Mouse (Mus musculus) urinary bladder, postnatal 0 days (tissue): Measurements from ENCODE around the gene Sstr1. TPM values are rescaled to one million over a fixed set of nuclear protein-coding genes. Genes with fewer than 3 reads are reported as not detected.

Experiments used
- polyA plus RNA-seq: library from polyadenylated mRNA; unstranded; fragments of >200 nt; fragmentation: Nextera tagmentation; extraction: Ambion mirVana; gene quantifications from 2 replicates; pipeline ENCODE4 v1.2.1, GENCODE M21; 2015

Gene Sstr1
- 0.07 and 0.14 TPM in 2 replicates for polyA plus RNA-seq

GRCm38 (mm10) chr12:58211163-58212071 lies at the start of gene Sstr1:
Gene Sstr1, plus strand, starts transcription at chr12:58211772.

Other genes starting within 250 kb of the Sstr1 start
- 8.1 and 8.6 TPM in 2 replicates for gene Clec14a, start 57.5 kb downstream of the Sstr1 start, polyA plus RNA-seq